Mouse (Mus musculus) macrophage (primary cell): Measurements from ENCODE around the gene Stpg4. TPM values are rescaled to one million over a fixed set of nuclear protein-coding genes. Genes with fewer than 3 reads are reported as not detected.

Source experiments
- H3K27ac ChIP-seq: fragments of 350-480 bp; formaldehyde crosslinking; 2 replicates; pipeline ENCODE4 v1.9.0; 2021
- H3K36me3 ChIP-seq: fragments of 350-480 bp; formaldehyde crosslinking; 2 replicates; pipeline ENCODE4 v1.9.0; 2021; ENCODE audit errors: inconsistent target
- H3K4me3 ChIP-seq: fragments of 350-480 bp; formaldehyde crosslinking; 2 replicates; pipeline ENCODE4 v1.9.0; 2021; ENCODE audit errors: inconsistent target
- H3K79me2 ChIP-seq: fragments of 350-480 bp; formaldehyde crosslinking; 2 replicates; pipeline ENCODE4 v1.9.0; 2021; ENCODE audit errors: inconsistent target
- WGBS: methylation state at CpG from one replicate; pipeline ENCODE4 v1.1.7; 2026; ENCODE audit warnings: inconsistent platforms; ENCODE audit not compliant: missing documents; 5-methylcytosine and 5-hydroxymethylcytosine counted together
- polyA plus RNA-seq: library from polyadenylated mRNA; stranded (reverse); fragments of 250-400 nt; gene quantifications from 3 replicates; pipeline ENCODE4 v1.2.4, GENCODE M21; 2018; ENCODE audit warnings: inconsistent platforms

The Stpg4 gene
- polyA plus RNA-seq, 1 experiment from 2014 or later = not detected

DNA sequence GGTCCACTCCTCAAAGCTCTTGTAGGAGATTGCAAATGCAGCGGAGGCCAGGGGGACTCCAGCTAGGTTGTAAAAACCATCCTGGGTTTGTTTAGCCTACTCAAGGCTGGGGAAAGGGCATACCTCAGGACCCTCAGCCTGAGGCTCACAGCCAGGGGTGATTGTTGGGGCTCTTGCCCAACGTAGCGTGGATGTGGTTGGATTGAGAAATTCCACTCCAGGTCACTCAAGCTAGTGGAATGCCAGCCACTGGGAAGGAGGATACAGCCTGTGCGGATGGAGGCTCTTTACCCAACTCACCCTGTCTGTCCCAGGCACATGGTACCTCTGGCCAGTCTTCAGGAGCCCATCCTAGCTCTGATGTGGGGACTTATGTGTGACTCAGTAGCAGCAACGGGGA is 71.3 kb downstream of the Stpg4 start:
- peaks cover 69% of the 10 kb centered on the region for H3K36me3 ChIP-seq
- 100% methylated on average over 5 of the region's 5 CpGs for WGBS
- no peak overlapping the region for H3K4me3 ChIP-seq
- H3K79me2 ChIP-seq = no peaks in the 10 kb centered on the region
- no peak overlapping the region for H3K27ac ChIP-seq

DNA sequence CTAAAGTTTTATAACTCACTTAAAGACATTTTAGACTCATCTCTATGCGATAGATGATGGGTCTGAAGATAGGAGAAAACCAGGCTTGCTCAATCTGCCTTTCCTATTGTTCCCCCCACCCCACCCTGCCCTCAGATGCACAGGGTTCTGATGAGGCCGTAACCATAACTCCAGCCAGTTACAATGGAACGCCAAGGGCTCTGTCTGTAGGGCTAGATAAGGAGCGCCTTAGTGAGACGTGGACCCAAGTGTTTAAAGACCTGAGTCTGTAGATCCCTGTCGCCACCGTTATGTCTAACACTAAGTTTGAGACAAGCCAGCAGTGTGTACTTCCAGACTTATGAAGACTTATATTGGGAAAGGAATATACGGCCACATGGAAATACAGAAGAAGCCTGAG is 72.1 kb downstream of the Stpg4 start:
- 93% methylated on average over 8 of the region's 8 CpGs for WGBS
- H3K27ac ChIP-seq = no peak overlapping the region
- H3K36me3 ChIP-seq = peaks cover 61% of the 10 kb centered on the region
- H3K4me3 ChIP-seq = no peak overlapping the region
- H3K79me2 ChIP-seq = no peaks in the 10 kb centered on the region

DNA sequence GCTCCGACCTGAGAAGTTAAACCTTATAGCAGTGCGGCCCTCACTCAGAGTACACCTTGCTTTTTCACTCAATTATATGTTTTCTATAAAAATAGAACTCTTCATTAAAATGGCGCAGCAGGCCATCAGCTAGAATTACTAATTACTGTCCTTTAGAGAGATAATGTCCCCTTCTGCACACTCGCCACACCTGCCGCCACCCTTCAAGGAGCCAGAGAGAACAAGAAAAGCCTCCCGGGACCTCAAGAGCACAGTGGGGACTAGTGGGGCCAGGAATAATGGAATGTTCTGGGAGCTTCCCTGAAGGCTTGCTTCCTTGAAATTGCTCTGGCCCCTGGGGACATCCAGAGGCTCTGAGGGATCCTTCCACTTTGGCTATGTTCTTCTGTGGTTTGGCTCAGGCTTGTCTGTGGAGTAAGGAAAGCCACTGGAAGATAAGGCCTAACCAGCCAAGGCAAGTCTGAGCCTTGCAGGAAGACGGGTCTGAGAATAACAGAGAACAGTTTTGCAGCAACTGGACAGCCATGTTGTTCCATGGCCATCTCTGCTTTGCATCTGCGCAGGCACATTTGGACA is 73.7 kb downstream of the Stpg4 start:
- Histone ChIP-seq H3K79me2 (no peaks in the 10 kb centered on the region), H3K27ac (no peak overlapping the region), H3K36me3 (peaks cover 61% of the 10 kb centered on the region), H3K4me3 (no peak overlapping the region)
- WGBS = 92% methylated on average over 8 of the region's 8 CpGs

DNA sequence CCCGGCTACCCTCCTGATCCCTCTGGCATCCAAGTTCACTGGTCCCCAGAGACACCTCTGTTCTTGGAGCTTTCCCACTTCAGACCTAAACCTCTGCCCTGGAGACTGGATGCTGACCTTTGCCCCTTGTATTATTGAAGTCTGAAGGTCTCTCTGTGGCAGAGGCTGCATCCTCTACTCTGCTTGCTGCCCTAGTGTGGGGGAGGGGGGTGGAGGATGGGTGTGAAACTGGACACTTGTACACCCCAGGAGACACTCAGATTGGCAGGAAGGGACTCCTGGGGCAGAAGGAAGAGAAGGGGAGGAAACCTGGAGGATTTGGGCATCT is 74.7 kb downstream of the Stpg4 start:
- Histone ChIP-seq H3K4me3 (no peak overlapping the region), H3K36me3 (peaks cover 58% of the 10 kb centered on the region), H3K27ac (no peak overlapping the region), H3K79me2 (no peaks in the 10 kb centered on the region)
- WGBS = 91% methylated on average over 1 of the region's 1 CpGs

DNA sequence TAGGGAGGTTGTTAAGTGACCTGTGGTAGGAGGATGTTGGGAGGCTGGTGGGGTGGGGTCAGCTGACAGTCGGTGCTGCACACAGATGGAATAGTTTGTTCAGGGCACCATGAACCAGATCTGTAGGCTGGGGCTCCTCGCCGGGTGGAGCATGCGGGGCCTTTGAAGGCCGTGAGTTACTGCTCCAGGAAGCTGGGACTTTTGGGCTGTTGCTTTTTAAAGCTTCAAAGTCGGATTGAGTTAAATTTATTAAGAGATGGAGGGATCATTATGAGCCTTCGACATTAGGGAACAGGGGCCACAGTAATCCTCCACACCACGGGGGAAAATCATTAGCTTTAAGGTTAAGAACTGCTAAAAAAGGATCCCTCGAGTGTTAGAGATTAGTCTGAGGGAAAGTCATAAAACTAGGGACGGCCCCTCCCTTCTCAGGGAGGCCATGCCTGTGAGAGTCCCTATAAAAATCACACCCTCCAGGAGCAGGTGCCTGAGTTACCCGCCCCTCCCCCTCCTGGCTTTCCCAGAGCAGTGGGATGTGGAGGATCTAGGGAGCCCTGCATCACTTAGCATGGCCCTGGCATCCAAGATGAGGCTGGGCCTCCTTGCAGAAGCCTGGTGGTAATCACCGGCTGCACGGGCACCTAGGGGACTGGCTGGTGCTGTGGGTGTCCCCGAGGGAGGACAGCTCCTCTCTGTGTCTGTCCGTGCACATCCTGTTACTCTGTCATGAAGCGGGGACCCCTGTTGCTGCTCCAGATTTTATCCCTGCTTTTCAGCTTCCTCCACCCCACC is 75.2 kb downstream of the Stpg4 start:
- H3K36me3 ChIP-seq = peaks cover 63% of the 10 kb centered on the region

DNA sequence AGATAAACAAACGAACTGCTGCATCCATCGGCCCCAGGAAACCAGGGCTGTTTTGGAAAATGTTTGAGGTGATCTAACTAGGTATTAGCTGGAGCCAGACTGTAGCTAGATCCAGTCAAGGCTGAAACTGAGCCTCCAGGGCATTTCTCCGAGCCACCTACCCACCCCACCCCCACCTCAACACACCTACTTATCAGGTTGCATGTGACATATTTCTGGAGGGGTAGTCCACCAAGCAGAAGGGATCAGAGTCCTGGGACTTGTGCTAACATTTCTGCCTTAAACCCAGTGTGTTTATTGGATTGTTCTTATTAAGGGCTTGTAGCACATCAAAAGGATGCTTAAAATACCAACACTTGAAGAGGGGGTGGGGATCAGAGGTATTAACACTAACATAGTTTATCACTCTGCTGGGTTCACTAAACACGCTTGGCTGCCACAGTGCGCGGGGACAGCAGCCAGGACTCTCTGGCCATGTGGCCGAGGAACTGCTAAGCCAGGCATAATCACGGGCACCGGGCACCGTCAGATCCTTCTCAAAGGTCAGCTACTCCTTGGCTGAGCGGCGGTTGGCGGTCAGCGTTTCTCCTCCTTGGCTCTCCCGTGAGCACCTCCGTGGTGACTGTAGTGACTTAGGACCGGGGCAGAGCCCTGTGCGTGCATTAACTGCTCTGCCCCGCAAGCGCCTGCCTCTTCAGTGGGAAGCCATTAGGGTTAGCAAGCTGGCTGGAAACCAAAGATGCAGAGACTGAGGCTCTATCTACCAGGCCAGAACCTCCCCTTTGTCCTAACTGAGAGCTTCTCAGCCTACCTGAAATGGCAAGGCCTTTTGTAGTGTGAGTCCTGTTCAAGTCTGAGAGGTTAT is 76.1 kb downstream of the Stpg4 start:
- H3K36me3 ChIP-seq = peaks cover 64% of the 10 kb centered on the region
- H3K4me3 ChIP-seq = no peak overlapping the region
- WGBS = 88% methylated on average over 20 of the region's 20 CpGs
- no peak overlapping the region for H3K27ac ChIP-seq
- no peaks in the 10 kb centered on the region for H3K79me2 ChIP-seq

More for the DNA sequence above, 75.2 kb downstream of the Stpg4 start:
- no peaks in the 10 kb centered on the region for H3K79me2 ChIP-seq
- no peak overlapping the region for H3K27ac ChIP-seq
- no peak overlapping the region for H3K4me3 ChIP-seq
- WGBS = 85% methylated on average over 16 of the region's 16 CpGs

DNA sequence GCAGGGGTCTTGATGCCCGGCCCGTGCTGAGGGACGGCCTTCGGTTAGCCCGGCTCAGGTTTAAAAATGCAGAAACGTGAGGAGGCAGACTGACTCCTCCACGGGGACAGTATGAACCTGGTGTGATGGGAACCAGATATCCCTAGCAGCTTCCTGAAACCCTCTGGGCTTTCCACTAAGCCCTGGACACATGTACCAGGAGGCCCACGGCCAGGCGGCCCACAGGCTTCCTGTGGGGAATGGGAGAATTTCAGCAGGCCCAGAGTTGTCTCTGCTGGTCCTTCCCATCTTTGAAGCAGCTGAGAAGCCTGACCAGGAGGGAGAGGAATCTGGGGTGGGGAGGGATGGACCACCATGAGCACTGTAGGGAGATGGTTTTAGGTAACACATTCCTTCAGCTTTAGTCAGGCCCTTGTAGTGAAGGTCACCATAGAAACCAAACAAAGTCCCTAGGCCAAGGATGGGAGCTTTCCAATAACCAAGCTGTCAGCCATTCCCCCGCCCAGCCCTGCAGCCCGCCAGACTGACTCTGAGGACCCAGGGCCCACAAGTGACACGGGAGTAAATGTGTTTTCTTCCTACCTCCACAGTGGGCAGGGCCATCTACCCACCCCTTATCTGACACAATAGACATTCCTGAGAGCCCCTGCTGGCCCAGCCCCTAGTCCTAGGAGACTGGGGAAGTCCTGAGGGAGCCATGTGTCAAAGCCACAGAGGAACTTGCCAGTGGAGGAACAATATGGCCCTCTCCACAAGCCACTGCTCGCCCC is 76.9 kb downstream of the Stpg4 start:
- Histone ChIP-seq H3K79me2 (no peaks in the 10 kb centered on the region), H3K36me3 (peaks cover 65% of the 10 kb centered on the region), H3K4me3 (no peak overlapping the region), H3K27ac (no peak overlapping the region)
- WGBS = 88% methylated on average over 12 of the region's 13 CpGs

DNA sequence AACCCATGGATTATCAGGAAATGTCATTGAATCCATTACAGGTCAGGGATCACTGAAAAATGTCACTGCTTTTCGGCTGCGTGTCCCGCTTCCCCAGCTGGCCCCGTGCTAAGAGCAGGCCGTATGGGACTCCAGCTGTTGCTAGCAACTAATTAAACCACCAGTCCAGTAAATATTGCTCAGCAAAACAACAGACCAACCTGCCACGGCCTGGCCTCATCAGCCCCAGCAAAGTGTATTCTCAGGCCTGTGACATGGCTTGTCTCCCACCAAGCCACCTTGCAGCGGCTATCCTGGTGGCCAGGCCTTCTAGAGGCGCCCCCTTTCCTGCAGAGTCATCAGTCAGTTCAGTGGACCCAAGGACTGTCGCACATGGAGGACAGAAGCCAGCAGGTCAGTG is 78.0 kb downstream of the Stpg4 start:
- Histone ChIP-seq H3K4me3 (no peak overlapping the region), H3K36me3 (peaks cover 66% of the 10 kb centered on the region), H3K27ac (no peak overlapping the region), H3K79me2 (no peaks in the 10 kb centered on the region)
- WGBS = 93% methylated on average over 9 of the region's 9 CpGs

DNA sequence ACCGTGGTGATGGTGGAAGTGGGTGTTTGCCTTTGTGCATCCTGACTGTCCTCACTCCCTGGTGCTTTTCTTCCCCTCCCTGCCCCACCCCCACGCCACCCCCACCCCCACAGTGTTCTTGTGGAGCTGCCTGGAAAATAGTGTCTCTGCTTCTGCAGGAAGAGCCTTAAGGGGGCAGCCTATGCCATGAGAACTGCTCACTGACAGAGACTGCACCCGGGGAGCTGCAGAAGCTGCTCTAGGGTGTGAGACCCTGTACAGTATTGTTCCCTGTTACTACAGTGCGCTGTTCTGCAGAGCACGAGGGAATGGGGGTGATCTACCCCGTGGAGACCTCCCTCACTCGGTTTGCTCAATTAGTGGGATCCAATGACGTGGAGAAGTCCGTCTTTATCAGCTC is 78.5 kb downstream of the Stpg4 start:
- 81% methylated on average over 8 of the region's 9 CpGs for WGBS
- no peaks in the 10 kb centered on the region for H3K79me2 ChIP-seq

DNA sequence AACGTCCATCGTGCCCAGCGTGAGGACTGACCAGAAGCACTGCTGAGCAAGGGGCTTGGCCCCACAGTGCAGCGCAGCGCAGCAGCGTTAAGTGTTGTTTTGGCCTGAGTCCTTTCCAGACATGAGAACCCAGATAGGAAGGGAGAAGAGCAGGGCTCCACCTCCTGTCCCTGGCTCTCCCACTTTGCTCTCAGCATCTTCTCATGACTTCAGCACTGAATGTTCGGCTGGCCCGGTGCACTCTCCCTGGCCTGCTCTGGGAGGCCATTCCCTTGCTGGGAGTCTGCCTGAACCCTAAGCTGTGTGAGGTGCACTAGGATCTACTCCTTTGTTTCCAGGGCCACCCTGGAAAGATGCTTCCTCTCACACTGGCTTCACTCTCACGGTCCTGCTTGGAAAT is 79.2 kb downstream of the Stpg4 start:
- Histone ChIP-seq H3K36me3 (peaks cover 58% of the 10 kb centered on the region), H3K27ac (no peak overlapping the region), H3K4me3 (no peak overlapping the region), H3K79me2 (no peaks in the 10 kb centered on the region)
- 97% methylated on average over 9 of the region's 9 CpGs for WGBS

More for the DNA sequence above, 78.5 kb downstream of the Stpg4 start:
- Histone ChIP-seq H3K27ac (no peak overlapping the region), H3K4me3 (no peak overlapping the region), H3K36me3 (peaks cover 61% of the 10 kb centered on the region)

DNA sequence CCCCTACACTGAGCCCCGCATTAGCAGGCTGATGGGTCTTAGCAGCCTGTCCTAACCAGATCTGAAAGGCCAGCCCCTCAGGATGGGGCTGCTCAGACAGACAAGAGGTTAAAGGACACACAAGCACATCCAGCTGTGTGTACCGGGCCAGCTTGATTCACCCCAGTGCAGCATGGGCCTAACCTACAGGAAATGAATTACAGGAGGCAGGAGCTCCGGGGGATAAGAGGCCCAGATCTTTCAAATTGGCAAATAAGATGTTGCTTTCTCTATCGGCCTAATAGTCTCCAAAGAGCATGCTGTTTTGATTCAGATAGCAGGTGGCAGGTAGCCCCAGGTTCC is 82.3 kb downstream of the Stpg4 start:
- Histone ChIP-seq H3K27ac (no peak overlapping the region), H3K79me2 (no peaks in the 10 kb centered on the region), H3K36me3 (peaks cover 77% of the 10 kb centered on the region), H3K4me3 (no peak overlapping the region)
- WGBS = 46% methylated on average over 4 of the region's 4 CpGs

DNA sequence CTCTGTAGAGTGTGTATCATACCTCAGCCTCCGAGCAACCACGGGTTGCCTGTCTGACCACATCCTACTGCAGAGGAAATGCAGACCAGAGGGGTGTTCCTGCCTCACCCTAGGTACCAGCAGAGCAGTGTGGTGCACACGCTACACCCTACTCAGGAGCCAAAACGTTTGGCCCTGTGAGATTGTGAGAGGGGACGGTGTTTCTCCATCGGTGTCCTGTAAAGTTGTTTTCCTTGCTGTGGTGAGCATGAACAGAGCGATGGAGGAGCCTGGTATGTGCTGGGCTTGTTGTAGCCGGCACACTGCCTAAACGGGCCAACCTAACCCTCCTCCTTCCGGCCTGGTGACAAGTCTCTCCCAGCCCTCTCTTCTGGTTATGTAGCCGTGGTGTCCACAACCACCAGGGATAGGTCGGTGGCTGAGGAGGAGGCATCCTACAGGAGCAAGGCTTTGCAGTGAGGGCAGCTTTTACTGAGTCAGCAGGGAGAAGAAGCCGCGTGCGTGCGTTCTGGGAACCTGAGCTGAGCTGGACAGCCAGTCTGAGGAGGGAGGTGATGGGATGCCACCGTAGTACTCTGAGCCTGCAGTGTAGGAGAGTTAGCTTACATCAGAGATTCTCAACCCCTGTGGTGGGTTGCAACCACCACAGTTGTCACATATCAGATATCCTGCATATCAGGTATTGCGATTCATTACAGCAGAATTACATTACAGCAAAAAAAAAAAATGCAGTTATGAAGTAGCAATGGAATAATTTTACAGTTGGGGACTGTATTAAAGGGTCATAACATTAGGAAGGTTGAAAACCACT is 82.9 kb downstream of the Stpg4 start:
- no peaks in the 10 kb centered on the region for H3K79me2 ChIP-seq
- peaks cover 77% of the 10 kb centered on the region for H3K36me3 ChIP-seq
- H3K27ac ChIP-seq = no peak overlapping the region
- H3K4me3 ChIP-seq = no peak overlapping the region
- 27% methylated on average over 18 of the region's 18 CpGs for WGBS

DNA sequence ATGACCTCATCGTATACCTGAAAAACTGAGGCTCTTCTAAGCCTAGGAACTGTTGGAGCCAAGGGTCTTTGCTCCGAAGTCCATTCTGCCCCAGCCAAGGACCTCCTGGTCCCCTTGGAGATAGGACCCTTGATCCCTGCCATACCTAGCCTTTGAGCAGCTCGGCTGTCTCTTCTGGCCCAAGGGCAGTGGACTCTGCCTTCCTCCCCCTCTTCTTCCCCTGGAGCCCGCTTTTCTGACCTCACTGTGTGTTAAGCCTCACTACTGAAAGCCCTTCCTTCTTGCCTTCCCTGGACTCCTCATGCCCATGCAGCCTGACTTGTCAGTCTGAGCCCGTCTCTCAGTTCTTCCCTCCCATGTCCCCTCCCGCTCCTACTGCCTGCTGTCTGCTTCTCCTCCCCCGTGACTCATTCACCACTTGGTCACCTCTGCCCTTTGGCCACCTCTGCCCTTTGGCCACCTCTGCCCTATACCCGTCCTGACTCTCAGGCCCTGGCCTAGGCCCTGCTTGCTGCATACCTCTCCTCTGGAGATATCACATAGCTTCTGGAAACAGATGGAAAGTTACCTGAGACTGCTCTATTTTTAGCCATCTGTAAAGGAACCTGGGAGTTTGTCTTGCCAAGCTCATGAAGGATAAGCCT is 84.4 kb downstream of the Stpg4 start:
- H3K36me3 ChIP-seq = peaks cover 79% of the 10 kb centered on the region
- 80% methylated on average over 8 of the region's 8 CpGs for WGBS
- no peak overlapping the region for H3K27ac ChIP-seq
- no peaks in the 10 kb centered on the region for H3K79me2 ChIP-seq
- H3K4me3 ChIP-seq = no peak overlapping the region
